Comparison of ENCODE assay signal across 8 mouse cellular contexts in the genomic region with DNA sequence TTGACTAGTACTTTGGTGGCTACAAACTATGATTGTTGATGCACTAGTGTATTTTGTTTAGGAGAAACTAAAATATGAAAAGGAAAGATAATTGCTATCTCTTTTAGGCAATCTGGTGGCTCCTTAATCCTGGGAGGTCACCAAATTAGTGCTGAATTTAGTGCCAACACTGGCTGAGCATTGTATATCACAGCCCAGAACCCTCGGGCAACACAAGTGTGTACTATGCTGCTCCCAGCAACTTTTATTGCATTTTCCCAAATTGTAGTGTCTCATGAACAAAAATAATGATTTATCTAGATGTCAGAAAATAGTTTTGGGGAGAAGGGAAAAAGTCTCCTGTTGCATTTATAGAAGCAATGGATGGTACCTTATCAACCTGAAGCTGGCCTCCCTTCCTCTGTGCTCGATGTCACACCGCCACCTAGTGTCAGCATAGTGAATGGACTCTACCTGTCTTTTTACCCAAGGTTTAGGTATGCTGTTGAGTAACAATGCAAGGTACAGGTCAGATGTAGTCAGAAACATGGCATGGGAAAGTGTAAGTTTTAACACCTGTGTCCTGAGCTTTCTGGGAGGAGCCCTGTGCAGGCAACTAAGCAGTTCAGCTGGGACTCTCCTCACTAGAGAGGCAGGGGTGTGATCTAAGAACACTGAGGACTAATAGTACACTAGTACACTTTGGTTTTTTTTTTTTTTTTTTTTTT. TPM values are rescaled to one million over a fixed set of nuclear protein-coding genes. Genes with fewer than 3 reads are reported as not detected.
A peak's percentile ranks its signal among the peaks of the same experiment; 100 is the strongest.
DNase-seq lines count a peak whose midpoint lies in the region; ATAC-seq and TF ChIP-seq lines count a peak whose summit lies in the region.

No protein-coding gene starts in this region.

- no peaks in the 10 kb centered on the region for H3K36me3 ChIP-seq in heart, embryonic 10.5 days
- no peaks in the 10 kb centered on the region for H3K36me3 ChIP-seq in liver, embryonic 14.5 days (replicated peaks; ENCODE audit: control insufficient read depth, insufficient read depth, low read depth)
- no peaks in the 10 kb centered on the region for H3K36me3 ChIP-seq in neural tube, embryonic 12.5 days
- H3K36me3 ChIP-seq in thymus, adult 2 months (ENCODE audit: control insufficient read depth, insufficient read depth, low read length), result no peaks in the 10 kb centered on the region

- H3K4me2 ChIP-seq in liver, embryonic 14.5 days (ENCODE audit: low read depth), result no peak overlapping the region
- no peak overlapping the region for H3K4me2 ChIP-seq in neural tube, embryonic 12.5 days (replicated peaks)

- peak; percentile 94 for TF ChIP-seq CTCF in liver, embryonic 14.5 days (IDR thresholded peaks at IDR 0.05; ENCODE audit: low read depth)
- no peak for TF ChIP-seq CTCF in thymus, adult 2 months (IDR thresholded peaks at IDR 0.05; ENCODE audit: borderline replicate concordance, control insufficient read depth, extremely low read depth, insufficient read depth, low read length, poor library complexity)

- peaks cover 26% of the 10 kb centered on the region for H3K4me1 ChIP-seq in heart, embryonic 10.5 days
- peaks cover 4 to 13% of the 10 kb centered on the region in 2 experiments; a peak in 3 of 4 replicates for H3K4me1 ChIP-seq in liver, embryonic 14.5 days (replicated peaks; ENCODE audit: control insufficient read depth in 2 of 2, insufficient read depth in 2 of 2, low read length in 1 of 2)
- H3K4me1 ChIP-seq in neural tube, embryonic 12.5 days, result no peaks in the 10 kb centered on the region
- no peaks in the 10 kb centered on the region for H3K4me1 ChIP-seq in thymus, adult 2 months (replicated peaks; ENCODE audit: control insufficient read depth, insufficient read depth, low read length)

- H3K27me3 ChIP-seq in heart, embryonic 10.5 days (ENCODE audit: insufficient read depth, poor library complexity, severe bottlenecking), result no peaks in the 10 kb centered on the region
- H3K27me3 ChIP-seq in liver, embryonic 14.5 days (ENCODE audit: control insufficient read depth, insufficient read depth, low read length), result no peaks in the 10 kb centered on the region
- no peaks in the 10 kb centered on the region for H3K27me3 ChIP-seq in neural tube, embryonic 12.5 days (replicated peaks)
- H3K27me3 ChIP-seq in thymus, adult 2 months (ENCODE audit: control insufficient read depth, insufficient read depth, low read length), result no peaks in the 10 kb centered on the region

- H3K9ac ChIP-seq in liver, embryonic 14.5 days (replicated peaks), result no peak overlapping the region
- no peak overlapping the region for H3K9ac ChIP-seq in neural tube, embryonic 12.5 days

- DNase-seq in 3T3-L1 (ENCODE audit: low read depth, low spot score) (peak; percentile 75), adipocyte (ENCODE audit: low spot score) (peak; percentile 69)
- DNase-seq in heart, embryonic 10.5 days (ENCODE audit: low spot score), result peak; percentile 83
- peak; percentile 80 for DNase-seq in kidney, postnatal 10 days
- DNase-seq in liver, embryonic 14.5 days (ENCODE audit: low read depth in 3 of 3, low spot score in 3 of 3), result peak; percentile 25 to 40 (median 32)
- DNase-seq in thymus, adult 2 months, result peak; percentile 71

- peak; percentile 83 for ATAC-seq in common myeloid progenitor, adult 5-6 weeks (replicated peaks; ENCODE audit: low read depth, poor library complexity, severe bottlenecking)
- peak; percentile 51; the same call in 1 of the 2 replicates for ATAC-seq in liver, embryonic 14.5 days (ENCODE audit: insufficient read depth)
- peak; percentile 74 for ATAC-seq in neural tube, embryonic 12.5 days (ENCODE audit: low FRiP score, low read depth)

- H3K27ac ChIP-seq in heart, embryonic 10.5 days, result no peak overlapping the region
- no peak overlapping the region for H3K27ac ChIP-seq in liver, embryonic 14.5 days
- H3K27ac ChIP-seq in neural tube, embryonic 12.5 days, result no peak overlapping the region
- no peak overlapping the region for H3K27ac ChIP-seq in thymus, adult 2 months (ENCODE audit: control insufficient read depth, insufficient read depth, low read length)

- TF ChIP-seq POLR2A in thymus, adult 2 months (IDR thresholded peaks at IDR 0.05; ENCODE audit: control insufficient read depth, extremely low read depth, insufficient read depth, low read length, poor library complexity), result no peak

- TF ChIP-seq EP300 in liver, embryonic 14.5 days (IDR thresholded peaks at IDR 0.05; ENCODE audit: low read depth), result no peak

- WGBS in heart, embryonic 10.5 days, result 25% methylated on average over 3 of the region's 3 CpGs
- 29% methylated on average over 3 of the region's 3 CpGs for WGBS in liver, embryonic 14.5 days (ENCODE audit: insufficient replicate concordance)
- WGBS in neural tube, embryonic 12.5 days, result 28% methylated on average over 3 of the region's 3 CpGs
- 32% methylated on average over 3 of the region's 3 CpGs for WGBS in thymus, adult 2 months

- no peak overlapping the region for H3K4me3 ChIP-seq in heart, embryonic 10.5 days
- H3K4me3 ChIP-seq in liver, embryonic 14.5 days (ENCODE audit: insufficient read depth in 1 of 2, low read depth in 2 of 2, low read length in 2 of 2), result no peak overlapping the region
- H3K4me3 ChIP-seq in neural tube, embryonic 12.5 days, result no peak overlapping the region
- H3K4me3 ChIP-seq in thymus, adult 2 months (ENCODE audit: control insufficient read depth, insufficient read depth, low read length), result no peak overlapping the region

- no peaks in the 10 kb centered on the region for H3K9me3 ChIP-seq in heart, embryonic 10.5 days
- no peaks in the 10 kb centered on the region for H3K9me3 ChIP-seq in liver, embryonic 14.5 days (ENCODE audit: control insufficient read depth, low read length)
- no peaks in the 10 kb centered on the region for H3K9me3 ChIP-seq in neural tube, embryonic 12.5 days

RNA-seq across cellular contexts. Expression of gene Arhgap32, which starts 43.1 kb away (rescaled TPM):
- total RNA-seq in common myeloid progenitor, adult 5-6 weeks (2017), result 8.3 and 12.4 TPM in 2 replicates
- 2.8 and 4.3 TPM in 2 replicates for polyA plus RNA-seq in heart, embryonic 10.5 days (2016; fragmentation: Nextera tagmentation; extraction: Ambion mirVana)
- polyA plus RNA-seq in liver, embryonic 14.5 days (2012; rRNA removed), result 0.16 and 0.21 TPM in 2 replicates
- polyA plus RNA-seq in liver, embryonic 14.5 days (2014; fragmentation: Nextera tagmentation; extraction: Ambion mirVana), result 0.25 and 0.34 TPM in 2 replicates
- 8.1 and 8.3 TPM in 2 replicates for polyA plus RNA-seq in neural tube, embryonic 12.5 days (2016; fragmentation: Nextera tagmentation; extraction: Ambion mirVana)
- 1.5 and 2.3 TPM in 2 replicates for polyA plus RNA-seq in thymus, adult 2 months (2012; rRNA removed)

Comparison
In these comparisons a context has a peak if more than half of its experiments do, and no peak if none do; other contexts are left out.
1. DNase-seq: peak in every context shown above with its lines; median percentile 83 in heart, embryonic 10.5 days; 80 in kidney, postnatal 10 days; 75 in 3T3-L1; 71 in thymus, adult 2 months; 69 in adipocyte; 32 in liver, embryonic 14.5 days.